Mouse (Mus musculus) mouse embryonic stem cell (cell line): ENCODE measurements around the gene Arhgap9.

Experiments
- in situ Hi-C, 2 experiments: fragments of 300-500 bp; cut with MboI; formaldehyde crosslinking; loops; 1 replicate in 1 of 2; 3 replicates in 1 of 2; pipeline ENCODE4 v1.14.3; 2019 to 2020; ENCODE audit warnings: low sequenced_read_pairs in 2 of 2, low pct_unique_long_range_greater_than_20kb in 1 of 2, mixed read lengths in 1 of 2; ENCODE audit not compliant: unreplicated experiment in 1 of 2

Arhgap9 gene

GRCm38 (mm10) chr10:127338930-127339682, 17.3 kb downstream of the Arhgap9 start:
- in situ Hi-C loops: loop anchor here (5.0 to 10.0 kb wide), 2 partner anchors 162 to 214 kb away; partner anchors contain the start of gene Os9 (in 1 of the 2)

- in situ Hi-C loops: loop anchor here (5.0 to 10.0 kb wide), 2 partner anchors 163 to 215 kb away; partner anchors contain the start of gene Os9 (in 1 of the 2)
Observed at GRCm38 (mm10) chr10:127339683-127340576, 18.2 kb downstream of the Arhgap9 start.

- in situ Hi-C loops: no loop called here
Observed at GRCm38 (mm10) chr10:127340577-127341359, 19.0 kb downstream of the Arhgap9 start.

- in situ Hi-C loops: no loop called here
Observed at GRCm38 (mm10) chr10:127341360-127341690, 19.6 kb downstream of the Arhgap9 start.

GRCm38 (mm10) chr10:127341891-127342639, 20.3 kb downstream of the Arhgap9 start, which contains the start of gene Gli1:
Gli1 (minus strand) TSS chr10:127341974.
- in situ Hi-C loops: no loop called here

GRCm38 (mm10) chr10:127343029-127343428, 21.3 kb downstream of the Arhgap9 start:
- in situ Hi-C loops: no loop called here

GRCm38 (mm10) chr10:127346173-127346572, 24.4 kb downstream of the Arhgap9 start:
- in situ Hi-C loops: no loop called here

- in situ Hi-C loops: no loop called here
Observed at GRCm38 (mm10) chr10:127348957-127349356, 27.2 kb downstream of the Arhgap9 start.

- in situ Hi-C loops: no loop called here
Observed at GRCm38 (mm10) chr10:127349810-127350209, 28.0 kb downstream of the Arhgap9 start.

- in situ Hi-C loops: no loop called here
Observed at GRCm38 (mm10) chr10:127350594-127351284, 29.0 kb downstream of the Arhgap9 start.

GRCm38 (mm10) chr10:127351285-127351595, 29.5 kb downstream of the Arhgap9 start:
- in situ Hi-C loops: no loop called here

GRCm38 (mm10) chr10:127351719-127352118, 30.0 kb downstream of the Arhgap9 start:
- in situ Hi-C loops: no loop called here

GRCm38 (mm10) chr10:127352187-127352586, 30.4 kb downstream of the Arhgap9 start:
- in situ Hi-C loops: no loop called here

GRCm38 (mm10) chr10:127352766-127353165, 31.0 kb downstream of the Arhgap9 start:
- in situ Hi-C loops: no loop called here

- in situ Hi-C loops: no loop called here
Observed at GRCm38 (mm10) chr10:127353909-127354895, 32.4 kb downstream of the Arhgap9 start, which contains the start of gene Inhbe. Inhbe (minus strand) TSS chr10:127354411.

- in situ Hi-C loops: no loop called here
Observed at GRCm38 (mm10) chr10:127355336-127355735, 33.6 kb downstream of the Arhgap9 start.
